Mouse (Mus musculus) lung, postnatal 25 days (tissue): Measurements from ENCODE around the gene Abhd17b.
"Not testable (repeated sequence)": the region's sequence is repeated elsewhere in the genome, so short reads cannot be mapped to it uniquely, and the experiment has no call there.

Experiments used
- DNase-seq: peaks from one replicate; pipeline ENCODE4 v3.0.0; 2022; ENCODE audit warnings: low spot score

Gene Abhd17b

DNA sequence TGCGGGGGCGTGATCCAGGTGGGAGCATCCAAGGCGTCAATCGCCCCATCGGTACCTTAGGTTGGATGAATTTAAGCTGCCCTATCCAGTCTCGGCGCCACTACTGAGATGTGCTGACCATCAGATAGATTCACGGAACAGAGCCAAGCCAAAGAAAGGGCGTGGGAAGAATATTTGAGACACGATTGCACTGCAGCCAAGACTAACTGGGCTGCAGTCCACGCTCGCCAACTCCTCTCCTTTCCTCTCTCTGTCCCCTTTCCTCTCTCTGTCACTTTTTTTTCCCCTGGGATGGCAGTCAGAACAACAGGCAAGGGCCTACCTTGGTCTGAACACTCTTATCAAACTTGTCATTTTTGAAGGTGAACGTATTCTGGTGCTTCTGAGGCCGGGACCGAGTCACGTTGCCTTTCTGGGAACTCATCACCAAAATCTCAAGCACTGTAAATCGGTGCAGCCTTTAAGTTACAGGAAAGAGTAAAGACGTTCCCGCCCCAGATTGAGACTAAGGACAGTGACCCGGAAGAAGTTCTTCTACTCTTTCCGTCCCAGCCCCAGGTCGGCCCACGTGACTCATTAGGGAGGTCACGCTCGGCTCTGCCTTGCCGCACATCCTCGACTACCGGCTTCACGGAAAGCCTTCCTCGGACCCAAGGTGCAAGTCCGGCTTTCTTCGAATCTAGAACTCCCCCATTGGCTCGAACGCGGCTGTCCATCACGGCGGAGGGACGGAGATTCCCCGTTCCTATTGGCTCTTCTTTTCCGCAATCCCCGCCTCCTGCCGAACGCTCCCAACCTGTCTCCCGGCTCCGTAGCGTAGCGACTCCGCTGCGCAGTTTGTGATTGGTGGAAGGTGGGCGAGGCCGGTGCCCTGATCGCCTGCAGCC lies 457 bp upstream of the Abhd17b start, which contains the start of gene 1110059E24Rik:
Gene 1110059E24Rik, minus strand, starts transcription at position 692 of the 887 bp plus-strand sequence.
- peak; percentile 99 for DNase-seq

GRCm38 (mm10) chr19:21654788-21655187 lies 1.8 kb downstream of the Abhd17b start:
- no peak for DNase-seq

DNA sequence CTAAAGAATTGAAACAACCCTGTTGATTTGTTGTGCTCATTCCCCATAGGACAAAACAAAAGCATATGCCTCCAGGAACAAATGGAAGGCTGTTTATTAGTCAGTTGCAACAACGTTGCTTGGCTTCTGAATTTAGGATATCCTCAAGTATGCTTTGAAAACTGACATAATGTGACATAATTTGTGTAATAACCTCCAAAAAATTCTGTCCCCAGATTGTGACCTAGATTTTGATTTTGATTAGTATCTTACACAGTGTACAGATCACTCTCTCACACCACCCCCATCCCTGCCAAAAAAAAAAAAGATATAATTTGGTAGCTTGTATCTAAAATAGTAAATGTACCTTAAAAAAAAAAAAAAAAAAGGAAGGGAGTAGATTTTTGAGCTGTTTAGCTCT lies 7.7 kb downstream of the Abhd17b start:
- DNase-seq: no peak

DNA sequence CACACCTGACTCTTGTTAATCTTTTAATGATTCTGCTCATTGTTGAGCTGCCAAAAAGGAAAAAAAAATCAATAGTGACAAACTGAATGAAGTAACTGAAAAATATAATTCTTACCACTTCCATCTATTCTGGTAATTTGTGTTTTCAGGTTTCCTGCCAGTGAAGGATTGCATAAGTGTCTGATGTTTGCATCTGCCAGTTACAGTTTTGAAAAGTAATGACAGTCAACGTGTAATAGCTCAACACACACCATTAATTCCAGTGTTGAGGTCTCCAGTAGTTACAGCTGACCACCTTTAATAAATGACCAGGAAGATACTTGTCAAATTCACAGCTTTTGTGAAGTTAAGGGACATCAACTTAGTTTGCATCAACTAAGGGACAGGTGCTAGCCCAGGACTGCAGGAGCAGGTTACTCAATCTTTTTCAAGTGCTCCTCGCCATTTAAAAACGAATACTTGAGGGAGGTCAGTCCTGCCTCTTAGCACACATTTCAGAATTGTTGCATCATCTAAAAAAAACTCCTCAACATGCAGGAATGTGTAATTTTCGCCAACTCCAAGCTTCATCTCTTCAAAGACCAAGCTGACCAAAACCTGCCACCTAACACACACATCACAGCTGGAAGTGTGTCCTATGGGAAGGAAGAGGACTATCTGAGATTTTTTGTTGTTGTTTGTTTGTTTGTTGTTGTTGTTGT lies 10.9 kb downstream of the Abhd17b start:
- peak; percentile 83 for DNase-seq

DNA sequence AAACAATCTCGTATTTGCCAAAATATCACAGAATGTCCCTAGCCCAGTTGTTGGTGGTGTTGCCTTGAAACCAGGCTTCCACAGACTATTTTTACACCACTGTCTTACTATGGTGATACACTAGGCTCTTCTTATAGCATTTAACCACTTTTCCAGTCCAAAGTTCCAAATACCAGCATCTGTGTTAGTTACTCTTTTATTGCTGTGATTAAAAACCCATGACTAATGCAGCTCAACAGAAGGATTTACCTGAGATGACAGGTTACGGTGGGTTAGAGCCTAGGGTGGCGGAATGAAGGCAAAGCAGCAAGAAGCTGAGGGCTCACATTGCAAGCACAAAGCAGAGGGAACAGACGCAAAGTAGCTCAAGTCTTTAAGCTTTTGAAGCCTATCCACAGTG lies 16.7 kb downstream of the Abhd17b start:
- DNase-seq: no peak

DNA sequence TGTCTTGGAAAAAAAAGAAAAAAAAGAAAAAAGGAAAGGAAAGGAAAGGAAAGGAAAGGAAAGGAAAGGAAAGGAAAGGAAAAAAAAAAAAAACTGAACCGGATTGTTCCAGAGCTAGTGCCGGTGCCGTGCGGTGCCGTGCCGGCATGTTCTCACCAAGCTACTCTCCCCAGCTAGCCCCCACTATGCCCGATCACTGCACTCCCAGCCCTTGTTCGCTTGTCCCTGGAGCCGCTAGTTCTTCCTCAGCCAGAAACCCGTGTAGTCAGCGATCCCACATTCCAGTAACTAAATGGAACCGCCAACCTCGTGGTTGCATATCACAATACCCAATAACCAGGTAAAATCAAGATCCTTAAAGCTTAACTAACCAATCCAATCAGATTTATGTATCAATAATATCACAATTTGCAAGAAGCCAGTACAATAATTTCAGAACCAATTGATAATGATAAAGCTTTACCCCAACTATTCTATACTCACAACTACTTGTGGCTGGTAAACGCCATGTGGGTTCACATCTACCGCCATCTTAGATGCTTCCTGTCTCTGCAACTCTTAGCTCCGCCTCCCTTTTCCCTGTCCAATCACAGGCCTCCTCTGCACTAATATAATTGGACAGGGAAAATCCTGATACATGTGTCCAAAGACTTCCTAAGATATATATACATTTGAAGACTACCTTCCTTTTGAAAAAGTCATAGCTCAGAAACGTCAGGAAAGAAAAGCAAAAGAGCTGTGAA lies 21.5 kb downstream of the Abhd17b start:
- no peak for DNase-seq

GRCm38 (mm10) chr19:21680091-21680490 lies 27.1 kb downstream of the Abhd17b start:
- DNase-seq: no peak

- no peak for DNase-seq
Measured at GRCm38 (mm10) chr19:21680986-21681385, 28.0 kb downstream of the Abhd17b start.

- peak; percentile 69 for DNase-seq
Measured at GRCm38 (mm10) chr19:21713260-21714031, 60.5 kb downstream of the Abhd17b start.

DNA sequence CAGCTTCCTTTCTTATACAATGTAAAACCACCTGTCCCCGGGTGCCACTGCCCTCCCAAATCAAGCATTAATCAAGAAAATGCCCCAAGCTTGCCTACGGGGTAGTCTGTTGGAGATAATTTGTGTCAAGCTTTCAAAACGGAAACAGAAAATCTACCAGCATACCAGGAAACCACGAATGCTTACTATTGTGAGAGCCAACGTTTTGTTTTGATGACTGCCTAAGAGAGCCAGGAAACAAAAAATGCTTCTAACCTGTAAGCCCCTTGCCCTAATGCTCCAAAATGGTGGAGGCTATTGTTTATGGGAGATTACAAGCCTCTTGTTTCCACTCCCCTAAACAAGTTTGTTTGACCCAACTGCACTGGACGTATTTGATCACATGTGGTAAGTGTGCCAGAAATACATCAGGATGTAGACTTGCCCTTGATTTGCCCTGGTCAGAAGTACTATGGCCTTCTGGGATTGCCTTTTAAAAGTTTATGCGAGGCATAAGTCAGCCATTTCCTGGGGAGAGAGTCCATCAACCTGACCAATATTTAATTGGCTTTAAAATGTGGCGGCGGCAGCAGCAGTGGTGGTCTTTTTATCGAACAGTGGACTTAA lies 61.4 kb downstream of the Abhd17b start:
- DNase-seq: no peak

GRCm38 (mm10) chr19:21715005-21715442 lies 62.0 kb downstream of the Abhd17b start:
- DNase-seq: peak; percentile 45

DNA sequence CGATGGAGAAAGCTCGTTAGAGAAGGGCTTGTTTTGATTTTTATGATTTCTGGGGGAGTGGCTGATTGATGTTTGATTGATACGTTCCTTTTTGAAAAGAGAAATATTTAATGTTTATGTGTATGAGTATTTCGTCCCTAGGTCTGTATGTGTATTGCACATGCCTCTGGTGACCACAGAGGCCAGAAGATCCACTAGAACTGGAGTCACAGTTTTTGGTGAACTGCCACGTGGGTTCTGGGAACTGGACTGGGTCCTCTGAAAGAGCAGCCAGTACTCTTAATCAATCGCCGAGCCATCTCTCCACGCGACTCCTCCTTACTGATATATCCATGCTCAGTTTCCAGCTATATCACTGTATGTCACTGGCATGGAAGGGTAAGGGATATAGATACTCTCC lies 62.5 kb downstream of the Abhd17b start:
- DNase-seq: no peak

DNA sequence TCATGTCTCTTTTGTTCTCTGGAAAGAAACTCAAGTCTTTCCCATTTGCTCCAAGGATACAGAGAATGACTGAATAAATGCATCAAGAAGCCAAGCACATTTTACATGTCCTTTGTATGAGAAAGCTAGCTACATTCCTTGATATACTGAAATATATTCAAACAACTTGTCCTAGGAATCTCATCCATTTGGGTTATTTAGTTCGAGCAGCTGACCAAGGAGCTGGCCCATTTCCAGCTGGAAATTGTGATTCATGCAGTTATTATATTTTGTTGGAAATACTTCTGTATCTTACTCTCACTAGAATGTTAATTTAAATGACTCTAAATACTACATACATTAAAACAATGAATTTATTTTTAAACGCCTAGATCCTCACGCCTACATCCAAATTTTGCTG lies 63.5 kb downstream of the Abhd17b start:
- DNase-seq: no peak

GRCm38 (mm10) chr19:21719206-21719605 lies 66.2 kb downstream of the Abhd17b start:
- DNase-seq: no peak

GRCm38 (mm10) chr19:21720950-21721349 lies 68.0 kb downstream of the Abhd17b start:
- DNase-seq: no peak

- DNase-seq: not testable (repeated sequence)
Measured at GRCm38 (mm10) chr19:21723280-21723679, 70.3 kb downstream of the Abhd17b start.

DNA sequence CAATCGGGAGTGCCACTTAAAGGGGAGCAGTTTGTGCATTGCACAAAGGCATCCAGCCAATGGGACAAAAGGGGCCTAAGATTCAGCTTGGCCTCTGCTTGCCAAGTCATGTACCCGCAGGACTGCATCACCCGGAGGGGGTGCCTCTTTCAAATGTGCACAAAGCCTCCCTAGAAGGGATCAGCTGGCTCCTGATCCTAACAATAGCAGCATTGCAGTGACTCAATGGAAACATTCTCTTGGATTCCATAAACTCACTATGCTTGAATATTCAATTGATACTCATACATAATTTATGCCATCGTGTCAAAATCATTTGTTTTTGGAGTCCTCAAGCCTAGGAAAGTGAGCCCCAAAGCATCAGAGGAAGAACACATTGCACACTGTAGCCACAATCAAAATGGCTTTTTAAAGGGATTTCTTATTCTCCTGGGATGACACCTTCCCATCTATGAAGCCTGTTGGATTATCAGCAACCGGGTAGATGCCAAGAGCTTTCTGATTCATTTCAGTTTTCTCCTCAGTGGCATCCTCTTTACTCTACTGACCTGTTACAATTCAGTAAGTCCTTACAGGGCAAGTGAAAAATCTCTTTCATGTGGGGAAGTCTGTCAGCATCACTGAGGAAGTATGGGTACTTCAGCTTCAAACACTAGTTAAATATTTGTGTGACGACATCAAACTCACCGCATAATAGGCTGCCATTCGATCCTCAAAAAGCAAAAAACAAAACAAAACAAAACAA lies 71.1 kb downstream of the Abhd17b start:
- DNase-seq: no peak

- DNase-seq: no peak
Measured at GRCm38 (mm10) chr19:21725168-21725567, 72.2 kb downstream of the Abhd17b start.

DNA sequence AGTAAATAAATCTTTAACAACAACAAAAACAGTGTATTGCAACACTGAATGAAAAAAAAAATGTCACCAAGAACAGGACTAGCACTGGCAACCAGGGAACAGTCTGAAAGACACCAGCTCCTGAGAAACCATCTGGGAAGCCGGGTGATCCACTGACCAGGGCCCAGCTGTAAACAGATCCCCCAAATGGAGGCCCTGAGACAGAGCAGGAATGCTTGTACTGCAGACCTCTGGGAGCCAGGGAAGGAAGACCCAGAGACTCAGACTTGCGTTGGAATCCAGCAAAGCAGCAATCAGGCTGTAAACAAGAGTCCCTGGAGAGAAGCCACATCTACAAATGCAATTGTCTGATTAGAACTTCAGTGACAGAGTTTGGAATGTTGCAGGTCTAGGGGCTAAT lies 74.1 kb downstream of the Abhd17b start:
- DNase-seq: no peak

- no peak for DNase-seq
Measured at GRCm38 (mm10) chr19:21728342-21728741, 75.4 kb downstream of the Abhd17b start.
